Mouse (Mus musculus) frontal cortex, postnatal 10 days (tissue): ENCODE measurements around the gene H2-T22.
"Not testable (repeated sequence)": the region's sequence is repeated elsewhere in the genome, so short reads cannot be mapped to it uniquely, and the experiment has no call there.

ENCODE experiments used
- DNase-seq, 2 experiments: peaks; one replicate each; pipeline ENCODE4 v3.0.0; 2022; ENCODE audit warnings: low spot score in 2 of 2, mixed read lengths in 1 of 2

H2-T22 gene

DNA sequence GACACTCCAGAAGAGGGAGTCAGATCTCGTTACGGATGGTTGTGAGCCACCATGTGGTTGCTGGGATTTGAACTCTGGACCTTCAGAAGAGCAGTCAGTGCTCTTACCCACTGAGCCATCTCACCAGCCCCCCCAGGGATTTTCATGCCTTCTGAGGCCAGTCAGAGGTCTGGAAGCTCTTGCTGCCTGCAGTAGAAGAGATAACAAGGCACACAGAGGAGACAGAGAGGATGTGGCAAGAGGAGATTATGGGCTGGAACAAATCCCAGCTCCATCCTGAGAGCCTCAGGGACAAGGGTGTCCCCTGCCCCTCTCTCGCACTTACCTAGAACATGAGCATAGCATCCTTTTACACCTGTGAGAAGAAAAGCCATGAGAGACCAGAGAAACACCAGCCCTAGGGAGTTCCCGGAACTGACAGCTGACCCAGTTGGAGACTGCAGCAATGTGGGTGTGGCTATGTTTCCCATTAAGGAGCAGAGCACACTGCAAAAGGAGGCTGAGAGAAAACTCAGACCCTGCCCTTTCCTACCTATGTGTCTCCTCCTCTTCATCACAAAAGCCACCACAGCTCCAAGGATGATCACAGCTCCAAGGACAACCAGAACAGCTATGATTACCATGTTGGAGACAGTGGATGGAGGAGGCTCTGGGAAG is 12.4 kb downstream of the H2-T22 start:
- DNase-seq = not testable (repeated sequence)

GRCm38 (mm10) chr17:36028879-36029619 is 13.5 kb downstream of the H2-T22 start:
- no peak for DNase-seq

GRCm38 (mm10) chr17:36027663-36028062 is 14.9 kb downstream of the H2-T22 start:
- no peak for DNase-seq

DNA sequence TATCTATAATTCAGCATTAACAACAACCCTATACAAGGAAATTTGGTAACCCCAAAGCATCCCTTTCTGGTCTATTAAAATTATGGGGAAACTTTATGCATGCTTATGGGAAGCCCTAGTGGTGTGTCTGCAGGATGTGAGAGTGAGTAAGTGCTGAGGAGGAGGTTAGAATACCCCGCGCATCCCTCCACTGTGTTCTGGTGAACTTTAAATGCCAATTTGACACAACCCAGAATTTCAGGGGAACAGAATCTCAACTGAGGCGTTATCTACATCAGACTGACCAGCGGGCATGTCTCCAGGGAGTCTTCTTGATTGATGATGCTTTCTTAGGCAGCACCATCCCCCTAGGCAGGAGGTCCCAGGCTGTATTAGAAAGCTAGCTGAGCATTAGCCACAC is 16.6 kb downstream of the H2-T22 start:
- no peak for DNase-seq

GRCm38 (mm10) chr17:36025197-36025596 is 17.4 kb downstream of the H2-T22 start:
- no peak for DNase-seq

DNA sequence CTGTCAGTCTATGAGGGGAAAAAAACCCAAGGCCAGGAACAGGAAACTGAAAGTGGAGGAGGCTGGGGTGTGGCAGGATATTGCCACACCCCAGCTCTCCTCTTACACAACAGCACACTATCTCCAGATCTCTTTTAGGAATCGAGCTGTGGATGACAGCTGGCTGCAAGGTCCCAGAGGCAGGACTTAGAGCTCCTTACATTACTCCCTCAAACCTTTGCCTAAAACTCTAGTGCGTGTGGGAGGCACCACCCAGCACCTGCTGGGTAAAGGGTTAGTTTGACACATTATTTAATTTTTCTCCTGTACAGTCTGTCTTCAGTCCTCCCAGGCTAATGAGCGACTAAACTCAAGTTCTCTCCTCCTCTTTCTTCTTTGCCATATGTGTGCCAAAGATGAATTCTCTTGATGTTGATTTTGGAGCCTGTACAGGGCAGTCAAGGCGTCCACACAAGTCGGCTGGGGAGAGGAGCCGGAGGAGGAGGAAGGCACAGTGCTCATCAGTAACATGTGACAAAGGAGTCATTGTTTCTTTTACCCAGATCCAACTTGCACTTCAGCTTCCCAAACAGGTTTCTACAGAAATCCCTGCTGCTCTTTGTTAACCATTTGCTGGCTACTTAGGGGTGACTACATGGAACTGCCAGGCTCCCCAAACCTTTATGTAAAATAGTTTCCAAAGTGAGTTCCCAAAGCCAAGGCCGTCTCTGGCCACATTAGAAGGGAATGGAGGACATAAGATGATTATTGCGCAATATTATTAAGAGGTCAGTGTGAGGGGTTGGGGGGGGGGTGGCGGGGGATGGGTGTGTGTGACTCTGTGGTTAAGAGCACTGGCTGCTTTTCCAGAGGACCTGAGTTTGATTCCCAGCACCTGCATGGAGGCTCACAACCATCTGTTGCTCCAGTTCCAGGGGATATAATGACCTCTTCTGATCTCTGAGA is 18.6 kb downstream of the H2-T22 start:
- no peak for DNase-seq

- no peak for DNase-seq
Observed at GRCm38 (mm10) chr17:36022922-36023321, 19.6 kb downstream of the H2-T22 start.

DNA sequence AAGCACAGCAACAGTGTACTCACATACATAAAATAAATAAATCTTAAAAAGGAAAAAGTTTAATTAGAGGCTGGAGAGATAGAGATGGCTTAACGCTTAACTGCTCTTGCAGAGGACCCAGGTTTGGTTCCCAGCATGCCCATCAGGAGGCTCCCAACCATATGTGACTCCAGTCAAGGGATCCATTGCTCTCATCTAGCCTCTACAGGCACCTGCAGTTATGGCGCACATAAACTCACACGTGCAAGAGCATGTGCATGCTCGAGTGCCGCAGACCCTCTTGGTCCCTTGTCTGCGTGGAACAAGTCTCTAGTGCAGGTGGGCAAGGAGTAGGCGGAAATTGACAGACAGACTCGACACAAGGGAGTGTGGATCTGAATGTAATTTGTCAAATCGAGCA is 20.4 kb downstream of the H2-T22 start:
- no peak for DNase-seq

DNA sequence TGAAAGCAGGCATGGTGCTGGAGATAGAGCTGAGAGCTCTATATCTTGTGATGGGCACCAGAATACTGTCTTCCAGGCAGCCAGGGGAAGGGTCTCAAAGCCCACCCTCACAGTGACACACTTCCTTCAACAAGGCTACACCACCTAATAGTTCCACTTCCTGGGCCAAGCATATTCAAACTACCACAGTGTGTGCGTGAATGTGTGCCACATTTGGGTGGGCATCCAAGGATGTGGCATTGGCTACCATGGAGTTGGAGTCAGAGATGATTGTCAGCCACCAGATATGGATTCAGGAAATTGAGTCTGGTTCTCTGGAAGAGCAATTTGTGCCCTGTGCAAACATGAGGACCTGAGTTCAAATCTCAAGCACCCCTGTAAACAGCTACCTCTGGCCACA is 21.2 kb downstream of the H2-T22 start:
- no peak for DNase-seq

GRCm38 (mm10) chr17:36020191-36021073 is 22.1 kb downstream of the H2-T22 start, which contains the start of gene H2-T24:
TSS of gene H2-T24 (minus strand) at chr17:36020560.
- peak in 1 of 2 experiments; percentile 29 for DNase-seq

- no peak for DNase-seq
Observed at GRCm38 (mm10) chr17:36019519-36019918, 23.0 kb downstream of the H2-T22 start.

- no peak for DNase-seq
Observed at GRCm38 (mm10) chr17:36018979-36019378, 23.6 kb downstream of the H2-T22 start.

- DNase-seq = no peak
Observed at GRCm38 (mm10) chr17:36017046-36017445, 25.5 kb downstream of the H2-T22 start.

DNA sequence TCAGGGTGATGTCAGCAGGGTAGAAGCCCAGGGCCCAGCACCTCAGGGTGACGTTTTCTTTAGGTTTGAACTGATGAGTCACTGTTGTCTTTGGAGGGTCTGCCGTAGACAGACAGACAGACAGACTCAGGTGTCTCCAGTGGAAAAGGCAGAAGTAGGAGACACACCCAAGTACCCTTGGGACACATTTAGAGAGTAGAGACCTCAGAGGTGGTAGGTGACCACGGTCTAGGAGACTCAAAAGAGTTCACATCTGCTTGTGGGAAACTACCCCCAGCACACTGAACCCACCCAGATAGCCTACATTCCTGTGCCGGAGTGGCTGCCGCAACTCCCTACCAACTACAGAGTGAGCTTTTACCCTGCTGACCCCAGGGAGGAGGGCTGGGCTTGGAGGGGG is 27.6 kb downstream of the H2-T22 start:
- DNase-seq = no peak

DNA sequence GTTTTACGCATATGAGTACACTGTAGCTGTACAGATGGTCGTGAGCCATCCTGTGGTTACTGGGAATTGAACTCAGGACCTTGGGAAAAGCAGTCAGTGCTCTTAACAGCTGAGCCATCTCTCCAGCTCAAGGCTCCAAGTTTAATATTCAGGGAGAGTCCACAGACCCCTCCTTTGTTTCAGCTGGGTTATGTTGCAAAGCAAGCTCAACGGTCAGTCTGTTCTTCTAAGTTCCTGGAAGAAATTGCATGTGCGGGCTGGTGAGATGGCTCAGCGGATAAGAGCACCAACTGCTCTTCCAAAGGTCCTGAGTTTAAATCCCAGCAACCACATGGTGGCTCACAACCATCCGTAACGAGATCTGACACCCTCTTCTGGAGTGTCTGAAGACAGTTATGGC is 38.1 kb downstream of the H2-T22 start:
- DNase-seq = not testable (repeated sequence)

- no peak for DNase-seq
Observed at GRCm38 (mm10) chr17:36003331-36003730, 39.2 kb downstream of the H2-T22 start.

- DNase-seq = no peak
Observed at GRCm38 (mm10) chr17:36001966-36002365, 40.6 kb downstream of the H2-T22 start.

GRCm38 (mm10) chr17:36001121-36001897 is 41.2 kb downstream of the H2-T22 start:
- no peak for DNase-seq

DNA sequence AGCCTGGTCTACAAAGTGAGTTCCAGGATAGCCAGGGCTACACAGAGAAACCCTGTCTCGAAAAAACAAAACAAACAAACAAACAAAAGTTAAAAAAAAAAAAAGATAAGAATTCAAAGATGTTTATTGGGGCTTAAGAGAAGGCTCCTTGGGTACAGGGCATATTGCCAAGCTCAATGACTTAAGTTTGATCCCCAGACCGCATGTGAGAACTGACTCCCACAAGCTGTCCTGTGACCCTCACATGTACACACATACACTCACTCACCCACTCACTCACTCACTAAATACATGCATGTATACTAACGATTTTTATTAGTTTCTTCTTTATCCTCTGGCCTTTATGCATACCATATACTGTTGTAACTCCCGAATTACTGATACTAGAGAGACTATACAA is 42.2 kb downstream of the H2-T22 start:
- DNase-seq = no peak

DNA sequence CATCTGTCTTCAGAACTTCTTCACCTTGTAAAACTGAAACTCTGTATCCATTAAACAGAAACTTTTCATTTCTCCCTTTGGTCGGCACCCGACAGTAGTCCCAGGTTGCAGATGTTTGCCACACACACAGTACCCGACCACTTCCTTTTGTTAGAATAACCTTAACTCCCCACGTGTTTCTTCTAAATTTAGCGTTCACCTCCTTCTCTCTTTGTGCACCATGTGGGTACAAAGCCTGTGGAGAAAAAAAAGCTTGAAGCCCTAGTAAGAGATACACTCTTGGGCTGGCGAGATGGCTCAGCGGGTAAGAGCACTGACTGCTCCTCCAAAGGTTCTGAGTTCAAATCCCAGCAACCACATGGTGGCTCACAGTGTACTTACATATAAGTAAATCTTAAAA is 43.2 kb downstream of the H2-T22 start:
- DNase-seq = no peak
